Mouse (Mus musculus) MN1 (cell line): ENCODE data around the gene Olfr99.
"Not testable (repeated sequence)": the region's sequence is repeated elsewhere in the genome, so short reads cannot be mapped to it uniquely, and the experiment has no call there.

Experiments
- DNase-seq: peaks from one replicate; pipeline ENCODE4 v3.0.0-alpha.2; 2016; ENCODE audit warnings: low spot score

The Olfr99 gene

GRCm38 (mm10) chr17:37283360-37283759 is at the start of gene Olfr99:
Gene Olfr99, minus strand, starts transcription at chr17:37283460.
- no peak for DNase-seq

GRCm38 (mm10) chr17:37316954-37317353 is 33.7 kb upstream of the Olfr99 start, which contains the start of gene Olfr102:
Gene Olfr102, minus strand, starts transcription at chr17:37317054.
- no peak for DNase-seq

- no peak for DNase-seq
Measured at GRCm38 (mm10) chr17:37310146-37310699, 27.0 kb upstream of the Olfr99 start.

- DNase-seq, result no peak
Measured at GRCm38 (mm10) chr17:37308483-37308882, 25.2 kb upstream of the Olfr99 start.

- DNase-seq, result no peak
Measured at GRCm38 (mm10) chr17:37304213-37304612, 21.0 kb upstream of the Olfr99 start, which contains the start of gene Olfr101. Gene Olfr101, minus strand, starts transcription at chr17:37304313.

GRCm38 (mm10) chr17:37280331-37280730 is 2.9 kb downstream of the Olfr99 start:
- no peak for DNase-seq

GRCm38 (mm10) chr17:37276573-37276972 is 6.7 kb downstream of the Olfr99 start:
- DNase-seq, result no peak

- no peak for DNase-seq
Measured at GRCm38 (mm10) chr17:37275626-37276248, 7.5 kb downstream of the Olfr99 start.

- DNase-seq, result peak; percentile 19
Measured at GRCm38 (mm10) chr17:37270702-37271092, 12.6 kb downstream of the Olfr99 start.

- DNase-seq, result peak; percentile 61
Measured at GRCm38 (mm10) chr17:37270058-37270701, 13.1 kb downstream of the Olfr99 start, which contains the start of gene H2-M3. Gene H2-M3, plus strand, starts transcription at chr17:37270220.

- no peak for DNase-seq
Measured at GRCm38 (mm10) chr17:37263626-37264025, 19.6 kb downstream of the Olfr99 start, which contains the start of gene Olfr98. Gene Olfr98, minus strand, starts transcription at chr17:37263749.

- DNase-seq, result no peak
Measured at GRCm38 (mm10) chr17:37250544-37250943, 32.7 kb downstream of the Olfr99 start.

- DNase-seq, result no peak
Measured at GRCm38 (mm10) chr17:37249460-37249859, 33.8 kb downstream of the Olfr99 start.

- DNase-seq, result no peak
Measured at GRCm38 (mm10) chr17:37246715-37247114, 36.5 kb downstream of the Olfr99 start.

GRCm38 (mm10) chr17:37242198-37242597 is 41.1 kb downstream of the Olfr99 start:
- no peak for DNase-seq

GRCm38 (mm10) chr17:37237230-37237629 is 46.0 kb downstream of the Olfr99 start, which contains the start of gene Olfr97:
Gene Olfr97, minus strand, starts transcription at chr17:37237330.
- DNase-seq, result not testable (repeated sequence)
